Mouse (Mus musculus): ENCODE data around the gene Sesn1. TPM values are rescaled to one million over a fixed set of nuclear protein-coding genes. Genes with fewer than 3 reads are reported as not detected.

Gene Sesn1
- polyA plus RNA-seq, 1 experiment from 2014 or later = 16.4 TPM

GRCm38 (mm10) chr10:41891312-41891711 is 81.6 kb downstream of the Sesn1 start:
- H3K4me1 ChIP-seq (ENCODE audit: insufficient read depth) = peaks cover 35% of the 10 kb centered on the region
- ATAC-seq (no peak), DNase-seq (no peak)
- H3K36me3 ChIP-seq (replicated peaks; ENCODE audit: insufficient read depth, low read length) = peaks cover 9% of the 10 kb centered on the region
- H3K27ac ChIP-seq (ENCODE audit: low read depth) = no peak overlapping the region
- H3K9me3 ChIP-seq (ENCODE audit: low read length) = no peaks in the 10 kb centered on the region
- TF ChIP-seq CTCF (IDR thresholded peaks at IDR 0.05; ENCODE audit: low read depth) = no peak
- H3K9ac ChIP-seq (replicated peaks) = no peak overlapping the region
- H3K4me3 ChIP-seq (ENCODE audit: low read depth, low read length) = no peak overlapping the region
- H3K27me3 ChIP-seq (ENCODE audit: insufficient read depth, low read length) = no peaks in the 10 kb centered on the region
- 55% methylated on average over 4 of the region's 4 CpGs for WGBS (ENCODE audit: insufficient replicate concordance)
- H3K4me2 ChIP-seq (ENCODE audit: low read depth, low read length) = no peak overlapping the region

GRCm38 (mm10) chr10:41893433-41894411 is 84.0 kb downstream of the Sesn1 start:
- Histone ChIP-seq H3K4me1 (ENCODE audit: insufficient read depth) (peaks cover 27% of the 10 kb centered on the region), H3K4me3 (ENCODE audit: low read depth, low read length) (no peak overlapping the region), H3K27ac (ENCODE audit: low read depth) (peak overlapping the region; percentile 58), H3K4me2 (ENCODE audit: low read depth, low read length) (no peak overlapping the region), H3K9me3 (ENCODE audit: low read length) (no peaks in the 10 kb centered on the region), H3K27me3 (ENCODE audit: insufficient read depth, low read length) (no peaks in the 10 kb centered on the region), H3K9ac (replicated peaks) (no peak overlapping the region), H3K36me3 (replicated peaks; ENCODE audit: insufficient read depth, low read length) (peaks cover 24% of the 10 kb centered on the region)
- ATAC-seq (peak; percentile 81), DNase-seq (no peak)
- 50% methylated on average over 4 of the region's 4 CpGs for WGBS (ENCODE audit: insufficient replicate concordance)
- TF ChIP-seq EP300 (IDR thresholded peaks at IDR 0.05; ENCODE audit: low read depth) = no peak; the same call in none of the 2 replicates
- no peak for TF ChIP-seq CTCF (IDR thresholded peaks at IDR 0.05; ENCODE audit: low read depth)

DNA sequence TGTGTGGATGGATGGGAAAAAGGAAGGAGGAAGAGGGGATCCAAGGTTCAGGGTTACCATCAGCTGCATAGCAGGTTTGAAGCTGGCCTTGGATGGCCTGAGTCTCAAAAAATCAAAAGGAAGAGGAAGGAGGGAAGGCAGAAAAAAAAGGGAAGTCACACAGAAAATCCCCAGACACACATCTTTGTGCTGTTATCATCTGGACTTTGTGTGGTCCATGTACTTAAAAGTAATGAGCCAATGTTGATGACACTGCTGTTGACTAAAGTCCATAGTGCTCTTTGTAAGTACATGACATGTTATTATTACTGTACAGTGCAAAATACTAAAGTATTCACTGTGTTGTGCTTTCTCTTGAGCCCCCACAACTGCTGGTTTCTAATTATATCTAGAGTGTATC is 86.7 kb downstream of the Sesn1 start:
- Histone ChIP-seq H3K9me3 (ENCODE audit: low read length) (no peaks in the 10 kb centered on the region), H3K4me2 (ENCODE audit: low read depth, low read length) (no peak overlapping the region), H3K4me1 (ENCODE audit: insufficient read depth) (peaks cover 14% of the 10 kb centered on the region), H3K9ac (replicated peaks) (no peak overlapping the region), H3K36me3 (replicated peaks; ENCODE audit: insufficient read depth, low read length) (peaks cover 36% of the 10 kb centered on the region), H3K27ac (ENCODE audit: low read depth) (no peak overlapping the region), H3K4me3 (ENCODE audit: low read depth, low read length) (no peak overlapping the region), H3K27me3 (ENCODE audit: insufficient read depth, low read length) (no peaks in the 10 kb centered on the region)
- no peak for DNase-seq
- TF ChIP-seq EP300 (IDR thresholded peaks at IDR 0.05; ENCODE audit: low read depth) (no peak), CTCF (IDR thresholded peaks at IDR 0.05; ENCODE audit: low read depth) (no peak)
- ATAC-seq = no peak

GRCm38 (mm10) chr10:41896865-41897264 is 87.1 kb downstream of the Sesn1 start:
- Histone ChIP-seq H3K27ac (ENCODE audit: low read depth) (no peak overlapping the region), H3K9me3 (ENCODE audit: low read length) (no peaks in the 10 kb centered on the region), H3K9ac (replicated peaks) (no peak overlapping the region), H3K4me3 (ENCODE audit: low read depth, low read length) (no peak overlapping the region), H3K27me3 (ENCODE audit: insufficient read depth, low read length) (no peaks in the 10 kb centered on the region), H3K4me2 (ENCODE audit: low read depth, low read length) (no peak overlapping the region), H3K36me3 (replicated peaks; ENCODE audit: insufficient read depth, low read length) (peaks cover 37% of the 10 kb centered on the region), H3K4me1 (ENCODE audit: insufficient read depth) (peaks cover 13% of the 10 kb centered on the region)
- ATAC-seq = no peak
- no peak for DNase-seq
- WGBS (ENCODE audit: insufficient replicate concordance) = 89% methylated on average over 2 of the region's 2 CpGs
- no peak for TF ChIP-seq EP300 (IDR thresholded peaks at IDR 0.05; ENCODE audit: low read depth)
- TF ChIP-seq CTCF (IDR thresholded peaks at IDR 0.05; ENCODE audit: low read depth) = no peak

DNA sequence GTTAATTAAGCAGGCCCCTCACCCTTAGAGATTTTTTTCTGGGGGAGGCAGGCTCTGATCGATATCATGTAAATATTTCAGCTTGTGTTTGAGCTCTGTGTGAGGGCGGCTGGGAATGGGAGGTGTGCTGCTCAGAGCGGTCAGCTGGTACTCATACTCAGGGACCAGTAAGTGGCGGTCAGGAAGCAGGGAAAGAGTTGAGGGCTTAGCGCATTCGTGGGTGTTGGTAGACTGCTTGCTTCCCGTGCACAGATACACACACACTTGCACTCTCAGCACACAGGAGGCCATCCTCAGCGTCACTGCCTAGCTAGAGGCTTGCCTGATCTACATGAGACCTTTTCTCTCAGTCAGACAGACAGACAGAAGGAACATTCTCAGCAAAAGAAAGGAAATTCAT is 91.7 kb downstream of the Sesn1 start:
- ATAC-seq = no peak
- H3K27ac ChIP-seq (ENCODE audit: low read depth) = no peak overlapping the region
- H3K4me2 ChIP-seq (ENCODE audit: low read depth, low read length) = no peak overlapping the region
- DNase-seq = no peak
- no peak overlapping the region for H3K9ac ChIP-seq (replicated peaks)
- no peak for TF ChIP-seq CTCF (IDR thresholded peaks at IDR 0.05; ENCODE audit: low read depth)
- TF ChIP-seq EP300 (IDR thresholded peaks at IDR 0.05; ENCODE audit: low read depth) = no peak
- no peaks in the 10 kb centered on the region for H3K4me1 ChIP-seq (ENCODE audit: insufficient read depth)
- peaks cover 61% of the 10 kb centered on the region for H3K36me3 ChIP-seq (replicated peaks; ENCODE audit: insufficient read depth, low read length)
- H3K9me3 ChIP-seq (ENCODE audit: low read length) = no peaks in the 10 kb centered on the region
- WGBS (ENCODE audit: insufficient replicate concordance) = 90% methylated on average over 8 of the region's 8 CpGs
- no peak overlapping the region for H3K4me3 ChIP-seq (ENCODE audit: low read depth, low read length)
- no peaks in the 10 kb centered on the region for H3K27me3 ChIP-seq (ENCODE audit: insufficient read depth, low read length)

- Histone ChIP-seq H3K27me3 (ENCODE audit: insufficient read depth, low read length) (no peaks in the 10 kb centered on the region), H3K4me3 (ENCODE audit: low read depth, low read length) (no peak overlapping the region), H3K4me2 (ENCODE audit: low read depth, low read length) (no peak overlapping the region), H3K4me1 (ENCODE audit: insufficient read depth) (no peaks in the 10 kb centered on the region), H3K27ac (ENCODE audit: low read depth) (no peak overlapping the region), H3K36me3 (replicated peaks; ENCODE audit: insufficient read depth, low read length) (peaks cover 62% of the 10 kb centered on the region), H3K9me3 (ENCODE audit: low read length) (no peaks in the 10 kb centered on the region), H3K9ac (replicated peaks) (no peak overlapping the region)
- no peak for DNase-seq
- no peak for ATAC-seq
- 93% methylated on average over 6 of the region's 6 CpGs for WGBS (ENCODE audit: insufficient replicate concordance)
- TF ChIP-seq EP300 (IDR thresholded peaks at IDR 0.05; ENCODE audit: low read depth) (no peak), CTCF (IDR thresholded peaks at IDR 0.05; ENCODE audit: low read depth) (no peak)
These were observed 92.1 kb downstream of the Sesn1 start for GRCm38 (mm10) chr10:41901864-41902263.

Data from liver, postnatal 0 days (tissue).